Mouse (Mus musculus) lung, postnatal 0 days (tissue): ENCODE data around the gene Gm10142. TPM values are rescaled to one million over a fixed set of nuclear protein-coding genes. Genes with fewer than 3 reads are reported as not detected.
"Not testable (repeated sequence)": the region's sequence is repeated elsewhere in the genome, so short reads cannot be mapped to it uniquely, and the experiment has no call there.

Experiments
- ATAC-seq: fragments of 200-750 bp; cut with Nextera tagmentation; 2 replicates; pipeline ENCODE4 v1.8.0; 2017; ENCODE audit warnings: moderate library complexity
- DNase-seq: peaks from one replicate; pipeline ENCODE4 v3.0.0-alpha.2; 2016; ENCODE audit warnings: low spot score
- H3K27ac ChIP-seq: fragments of 300-500 bp; sonication (generic); 2 replicates; pipeline ENCODE4 v1.5.1; 2014; ENCODE audit warnings: antibody characterized with exemption, mild to moderate bottlenecking, low read length, mixed read lengths
- H3K27me3 ChIP-seq: fragments of 300-500 bp; sonication (generic); replicated peaks from 2 replicates; pipeline ENCODE4 v1.6.1; 2014; ENCODE audit warnings: low read length, mixed read lengths; ENCODE audit not compliant: insufficient read depth
- H3K36me3 ChIP-seq: fragments of 300-500 bp; sonication (generic); 2 replicates; pipeline ENCODE4 v1.6.1; 2014; ENCODE audit warnings: low read length, mixed read lengths; ENCODE audit not compliant: insufficient read depth
- H3K4me1 ChIP-seq: fragments of 300-500 bp; sonication (generic); 2 replicates; pipeline ENCODE4 v1.6.1; 2014; ENCODE audit warnings: antibody characterized with exemption, low read depth, low read length, mixed read lengths; ENCODE audit not compliant: insufficient read depth
- H3K4me2 ChIP-seq: fragments of 300-500 bp; sonication (generic); replicated peaks from 2 replicates; pipeline ENCODE4 v1.6.1; 2014; ENCODE audit warnings: low read depth, mild to moderate bottlenecking, low read length, moderate library complexity, mixed read lengths
- H3K4me3 ChIP-seq: fragments of 300-500 bp; sonication (generic); 2 replicates; pipeline ENCODE4 v1.5.1; 2014; ENCODE audit warnings: low read depth, low read length
- H3K9ac ChIP-seq: fragments of 300-500 bp; sonication (generic); replicated peaks from 2 replicates; pipeline ENCODE4 v1.6.1; 2014; ENCODE audit warnings: low read depth, mild to moderate bottlenecking
- H3K9me3 ChIP-seq: fragments of 300-500 bp; sonication (generic); 2 replicates; pipeline ENCODE4 v1.6.1; 2016; ENCODE audit warnings: low read length, mixed read lengths
- CTCF ChIP-seq: IDR thresholded peaks from 2 replicates; pipeline ENCODE4 v1.5.1; 2016; ENCODE audit warnings: antibody characterized with exemption, mild to moderate bottlenecking
- EP300 ChIP-seq: IDR thresholded peaks from 2 replicates; pipeline ENCODE4 v1.6.1; 2016; ENCODE audit warnings: antibody characterized with exemption, mild to moderate bottlenecking, control low read depth
- WGBS: fragments of 180-500 bp; shearing (Covaris S2); extraction: QIAGEN DNeasy Blood & Tissue Kit; methylation state at CpG from one replicate; pipeline ENCODE4 v1.1.7; 2014; 5-methylcytosine and 5-hydroxymethylcytosine counted together
- polyA plus RNA-seq: library from polyadenylated mRNA; unstranded; fragments of >200 nt; fragmentation: Nextera tagmentation; extraction: Ambion mirVana; gene quantifications from 2 replicates; pipeline ENCODE4 v1.2.1, GENCODE M21; 2015

Gm10142 gene
- polyA plus RNA-seq, 1 experiment from 2014 or later, result not detected

DNA sequence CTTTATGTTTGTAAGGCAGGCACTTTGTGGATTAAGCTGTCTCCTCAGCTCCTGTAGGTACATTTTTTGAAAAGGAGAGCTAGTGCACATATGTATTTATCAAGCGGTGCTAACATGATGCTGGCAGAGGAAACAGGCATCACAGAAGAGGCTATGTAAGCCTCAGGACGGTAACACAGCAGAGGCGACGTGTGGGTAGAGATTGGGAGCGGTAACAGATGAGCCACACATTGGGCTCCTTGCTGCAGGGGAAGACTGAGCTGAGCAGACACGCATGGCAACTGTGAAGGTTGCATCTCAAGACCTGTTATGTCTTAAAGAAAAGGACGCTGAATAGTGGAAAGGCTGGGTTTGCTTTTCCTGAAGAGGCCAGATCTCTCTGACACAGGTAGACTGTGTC lies 32.6 kb upstream of the Gm10142 start:
- Histone ChIP-seq H3K4me2 (no peak overlapping the region), H3K27ac (no peak overlapping the region), H3K9me3 (no peaks in the 10 kb centered on the region), H3K4me3 (no peak overlapping the region), H3K27me3 (peaks cover 13% of the 10 kb centered on the region), H3K4me1 (no peaks in the 10 kb centered on the region), H3K36me3 (no peaks in the 10 kb centered on the region), H3K9ac (no peak overlapping the region)
- TF ChIP-seq EP300 (no peak), CTCF (no peak)
- no peak for DNase-seq
- 74% methylated on average over 7 of the region's 7 CpGs for WGBS
- ATAC-seq, result no peak

GRCm38 (mm10) chr10:77684181-77684580 lies 31.4 kb upstream of the Gm10142 start:
- H3K4me3 ChIP-seq, result no peak overlapping the region
- H3K4me1 ChIP-seq, result no peaks in the 10 kb centered on the region
- H3K27me3 ChIP-seq, result 0 out of 2 replicates have a peak, but pooled peaks cover 7% of the 10 kb centered on the region
- no peaks in the 10 kb centered on the region for H3K36me3 ChIP-seq
- ATAC-seq (no peak), DNase-seq (no peak)
- no peak overlapping the region for H3K27ac ChIP-seq
- no peaks in the 10 kb centered on the region for H3K9me3 ChIP-seq
- H3K4me2 ChIP-seq, result no peak overlapping the region
- H3K9ac ChIP-seq, result no peak overlapping the region
- TF ChIP-seq EP300 (no peak), CTCF (no peak)
- WGBS, result 39% methylated on average over 8 of the region's 8 CpGs

GRCm38 (mm10) chr10:77685895-77686664 lies 29.5 kb upstream of the Gm10142 start, which contains the start of gene Tspear:
Tspear (plus strand) TSS chr10:77686569.
- Histone ChIP-seq H3K27ac (no peak within 1 kb of the TSS), H3K9me3 (no peaks in the 10 kb centered on the region), H3K4me1 (no peaks in the 10 kb centered on the region), H3K4me2 (no peak within 1 kb of the TSS), H3K9ac (no peak within 1 kb of the TSS), H3K27me3 (0 out of 2 replicates have a peak, but pooled peaks cover 7% of the 10 kb centered on the region), H3K4me3 (no peak within 1 kb of the TSS), H3K36me3 (no peaks in the 10 kb centered on the region)
- ATAC-seq (0 out of 2 replicates have a peak, but pooled peaks have one; percentile 12), DNase-seq (no peak)
- TF ChIP-seq EP300, result no peak
- TF ChIP-seq CTCF, result no peak
- WGBS, result 2% methylated on average over 22 of the region's 22 CpGs

- DNase-seq (no peak), ATAC-seq (no peak)
- TF ChIP-seq CTCF (no peak), EP300 (no peak)
- Histone ChIP-seq H3K36me3 (no peaks in the 10 kb centered on the region), H3K9me3 (no peaks in the 10 kb centered on the region), H3K27ac (no peak overlapping the region), H3K4me1 (no peaks in the 10 kb centered on the region), H3K27me3 (0 out of 2 replicates have a peak, but pooled peaks cover 7% of the 10 kb centered on the region), H3K9ac (no peak overlapping the region), H3K4me2 (no peak overlapping the region), H3K4me3 (no peak overlapping the region)
- WGBS, result 19% methylated on average over 10 of the region's 10 CpGs
These were observed 28.6 kb upstream of the Gm10142 start for GRCm38 (mm10) chr10:77687021-77687420.

GRCm38 (mm10) chr10:77690356-77690807 lies 25.2 kb upstream of the Gm10142 start, which contains the start of gene Gm19402:
Gm19402 (minus strand) TSS chr10:77690757.
- ATAC-seq, H3K36me3 ChIP-seq, H3K4me2 ChIP-seq, H3K4me3 ChIP-seq, H3K27ac ChIP-seq, H3K9me3 ChIP-seq, H3K9ac ChIP-seq, DNase-seq, H3K4me1 ChIP-seq, H3K27me3 ChIP-seq: not testable (repeated sequence)
- WGBS, result 61% methylated on average over 3 of the region's 3 CpGs

GRCm38 (mm10) chr10:77697133-77697532 lies 18.5 kb upstream of the Gm10142 start, which contains the start of gene Gm9508:
Gm9508 (minus strand) TSS chr10:77697233.
- Histone ChIP-seq H3K9me3 (no peaks in the 10 kb centered on the region), H3K36me3 (no peaks in the 10 kb centered on the region), H3K4me3 (no peak within 1 kb of the TSS), H3K4me1 (no peaks in the 10 kb centered on the region), H3K9ac (no peak within 1 kb of the TSS), H3K27me3 (no peaks in the 10 kb centered on the region), H3K27ac (no peak within 1 kb of the TSS), H3K4me2 (no peak within 1 kb of the TSS)
- DNase-seq, result no peak
- 19% methylated on average over 4 of the region's 4 CpGs for WGBS
- TF ChIP-seq CTCF (no peak), EP300 (no peak)
- ATAC-seq, result no peak
